Mouse (Mus musculus): ENCODE measurements around the gene Ift22. TPM values are rescaled to one million over a fixed set of nuclear protein-coding genes. Genes with fewer than 3 reads are reported as not detected.

Ift22 gene
- polyA plus RNA-seq, 1 experiment from 2014 or later = 125 TPM

DNA sequence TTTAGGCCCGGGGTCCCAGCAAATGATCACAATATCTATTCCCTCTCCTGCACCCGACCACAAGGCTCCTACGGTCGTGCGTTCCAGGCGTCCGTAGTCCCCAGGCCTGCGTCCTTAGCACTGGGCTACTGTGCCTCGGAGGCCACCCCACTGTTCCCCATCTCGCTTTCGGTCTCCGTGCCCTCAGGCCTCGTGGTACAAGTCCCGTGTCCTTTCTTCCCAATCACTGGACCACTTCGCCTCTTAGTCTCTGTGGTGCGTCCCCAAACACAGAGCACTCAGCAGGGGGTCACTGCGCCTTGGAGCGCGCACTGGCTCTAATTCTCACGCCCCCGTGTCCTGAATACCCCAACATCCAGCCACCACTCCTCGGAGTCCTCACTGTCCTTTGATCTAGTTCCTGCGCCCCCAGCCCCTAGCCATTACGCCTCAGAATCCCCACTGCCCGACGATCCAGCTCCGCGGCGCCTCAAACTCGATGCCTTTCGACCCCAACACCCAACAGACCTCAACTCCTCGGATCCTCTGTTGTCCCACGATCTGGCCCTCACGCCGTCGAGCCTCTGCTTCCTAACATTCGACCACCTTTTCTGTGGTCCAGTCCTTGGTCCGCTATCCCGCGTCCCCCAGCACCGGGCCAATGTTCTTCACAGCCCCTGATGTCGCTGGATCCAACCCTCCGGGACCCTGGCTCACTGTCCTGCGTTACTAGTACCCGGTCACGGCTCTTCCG, 25.7 kb upstream of the Ift22 start:
- H3K9me3 ChIP-seq = no peaks in the 10 kb centered on the region
- H3K4me3 ChIP-seq = peak overlapping the region; percentile 53
- H3K36me3 ChIP-seq (replicated peaks) = no peaks in the 10 kb centered on the region
- peak; percentile 37 for ATAC-seq (replicated peaks)
- H3K27ac ChIP-seq = no peak overlapping the region
- peaks cover 18% of the 10 kb centered on the region for H3K4me1 ChIP-seq
- peak overlapping the region; percentile 50 for H3K9ac ChIP-seq
- H3K27me3 ChIP-seq (replicated peaks) = peaks cover 33% of the 10 kb centered on the region
- WGBS = 1% methylated on average over 47 of the region's 47 CpGs
- peak overlapping the region; percentile 63 for H3K4me2 ChIP-seq

DNA sequence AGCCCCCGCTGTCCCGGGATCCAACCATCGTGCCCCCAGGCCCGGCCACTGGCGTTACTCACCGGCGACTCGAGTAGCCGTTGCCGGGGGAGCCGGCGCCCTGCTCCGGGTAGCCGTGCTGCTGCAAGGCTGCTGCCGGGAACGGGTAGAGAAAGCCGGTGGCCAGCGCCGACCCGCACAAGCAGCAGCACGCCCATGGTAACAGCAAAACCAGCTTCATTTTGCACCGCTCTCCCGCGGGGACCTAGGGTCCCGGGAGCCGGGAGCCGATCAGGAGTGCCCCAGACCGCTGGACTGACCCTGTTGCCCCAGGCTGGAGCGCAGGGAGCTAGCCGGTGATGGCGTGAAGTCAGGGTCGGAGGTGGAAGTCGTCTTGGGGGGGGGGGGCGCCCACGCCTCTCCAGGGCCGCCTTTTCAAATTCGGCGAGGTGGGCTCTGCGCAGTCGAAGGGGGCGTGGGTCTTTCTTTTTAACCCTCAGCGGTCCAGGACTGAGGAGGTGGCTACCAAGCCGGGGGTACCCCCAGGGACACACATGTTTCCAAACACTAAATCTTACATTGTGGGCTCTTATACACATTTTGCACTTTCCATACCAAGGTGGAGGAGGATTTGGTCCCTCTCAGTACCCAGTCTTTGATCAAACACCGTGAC, 25.0 kb upstream of the Ift22 start, which contains the start of gene Col26a1:
Col26a1 (minus strand) TSS at position 422 of the 652 bp plus-strand sequence.
- under 1% methylated on average over 43 of the region's 44 CpGs for WGBS
- Histone ChIP-seq H3K27me3 (replicated peaks) (peaks cover 33% of the 10 kb centered on the region), H3K4me3 (peak within 1 kb of the TSS; percentile 53), H3K36me3 (replicated peaks) (no peaks in the 10 kb centered on the region), H3K9ac (peak within 1 kb of the TSS; percentile 50), H3K4me2 (peak within 1 kb of the TSS; percentile 63), H3K4me1 (peaks cover 18% of the 10 kb centered on the region), H3K9me3 (no peaks in the 10 kb centered on the region), H3K27ac (no peak within 1 kb of the TSS)
- ATAC-seq (replicated peaks) = peak; percentile 54

DNA sequence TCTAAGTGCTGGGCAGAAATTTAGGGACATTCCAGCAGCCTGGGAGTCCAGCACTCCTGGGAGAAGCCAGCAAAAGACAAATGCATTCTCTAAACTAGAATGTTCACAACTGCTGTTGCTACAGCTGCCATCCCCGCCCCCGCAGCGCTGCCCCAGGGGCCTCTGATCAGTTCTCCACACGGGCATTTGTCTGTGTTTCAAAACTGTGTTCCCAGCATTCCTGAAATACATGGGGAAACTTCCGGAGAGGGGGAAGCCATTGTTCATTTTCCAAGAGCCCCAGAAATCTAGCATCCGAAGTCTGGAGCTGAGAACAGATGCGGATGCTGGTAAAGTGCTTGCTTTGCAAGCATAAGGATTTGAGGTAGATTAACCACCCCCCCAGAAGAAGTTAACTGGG, 21.0 kb upstream of the Ift22 start:
- H3K36me3 ChIP-seq (replicated peaks) = no peaks in the 10 kb centered on the region
- no peak overlapping the region for H3K9ac ChIP-seq
- H3K27me3 ChIP-seq (replicated peaks) = peaks cover 22% of the 10 kb centered on the region
- no peak overlapping the region for H3K4me3 ChIP-seq
- H3K9me3 ChIP-seq = no peaks in the 10 kb centered on the region
- H3K27ac ChIP-seq = no peak overlapping the region
- ATAC-seq (replicated peaks) = no peak
- 38% methylated on average over 7 of the region's 7 CpGs for WGBS
- H3K4me1 ChIP-seq = peaks cover 12% of the 10 kb centered on the region
- H3K4me2 ChIP-seq = no peak overlapping the region

DNA sequence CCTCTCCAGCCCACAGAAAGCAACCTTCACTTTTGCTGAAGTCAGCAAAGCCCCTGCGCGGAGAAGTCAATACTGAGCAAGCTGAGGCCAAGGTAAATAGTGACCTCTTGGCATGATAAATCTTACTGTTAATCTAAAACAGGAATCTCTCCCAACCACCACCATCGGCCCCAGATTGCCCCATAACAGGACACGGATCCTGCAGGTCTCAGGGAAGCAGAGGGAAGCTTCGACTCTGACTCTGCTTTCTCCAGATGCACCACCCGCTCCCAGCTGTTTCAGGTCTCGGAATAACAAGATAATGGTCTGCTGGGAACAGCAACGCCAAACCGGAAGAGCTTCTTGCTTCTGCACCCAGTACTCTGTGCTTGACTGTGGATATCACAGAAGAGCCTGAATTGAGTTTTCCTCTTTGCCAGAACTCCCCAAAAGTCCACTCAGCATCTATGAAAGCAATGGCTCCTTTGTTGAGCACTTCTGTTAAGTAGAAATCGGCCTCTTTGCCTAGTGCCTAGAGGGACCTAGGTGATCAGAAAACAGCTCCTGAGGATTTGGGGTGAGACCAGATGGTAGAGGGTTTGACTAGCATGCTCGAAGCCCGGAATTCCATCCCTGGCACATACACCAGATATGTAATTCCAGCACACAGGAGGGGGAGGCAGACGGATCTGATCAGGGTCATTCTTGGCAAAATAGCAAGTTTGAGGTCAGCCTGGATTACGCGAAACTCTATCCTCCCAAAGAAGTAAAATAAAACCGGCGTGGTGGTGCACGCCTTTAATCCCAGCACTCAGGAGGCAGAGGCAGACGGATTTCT, 19.2 kb upstream of the Ift22 start:
- peaks cover 7% of the 10 kb centered on the region for H3K27me3 ChIP-seq (replicated peaks)
- ATAC-seq (replicated peaks) = no peak
- no peak overlapping the region; the same call in 1 of the 2 replicates for H3K9ac ChIP-seq
- H3K4me3 ChIP-seq = no peak overlapping the region
- no peaks in the 10 kb centered on the region for H3K9me3 ChIP-seq
- 71% methylated on average over 19 of the region's 19 CpGs for WGBS
- H3K4me2 ChIP-seq = no peak overlapping the region
- no peak overlapping the region for H3K27ac ChIP-seq
- H3K36me3 ChIP-seq (replicated peaks) = no peaks in the 10 kb centered on the region
- H3K4me1 ChIP-seq = no peaks in the 10 kb centered on the region

DNA sequence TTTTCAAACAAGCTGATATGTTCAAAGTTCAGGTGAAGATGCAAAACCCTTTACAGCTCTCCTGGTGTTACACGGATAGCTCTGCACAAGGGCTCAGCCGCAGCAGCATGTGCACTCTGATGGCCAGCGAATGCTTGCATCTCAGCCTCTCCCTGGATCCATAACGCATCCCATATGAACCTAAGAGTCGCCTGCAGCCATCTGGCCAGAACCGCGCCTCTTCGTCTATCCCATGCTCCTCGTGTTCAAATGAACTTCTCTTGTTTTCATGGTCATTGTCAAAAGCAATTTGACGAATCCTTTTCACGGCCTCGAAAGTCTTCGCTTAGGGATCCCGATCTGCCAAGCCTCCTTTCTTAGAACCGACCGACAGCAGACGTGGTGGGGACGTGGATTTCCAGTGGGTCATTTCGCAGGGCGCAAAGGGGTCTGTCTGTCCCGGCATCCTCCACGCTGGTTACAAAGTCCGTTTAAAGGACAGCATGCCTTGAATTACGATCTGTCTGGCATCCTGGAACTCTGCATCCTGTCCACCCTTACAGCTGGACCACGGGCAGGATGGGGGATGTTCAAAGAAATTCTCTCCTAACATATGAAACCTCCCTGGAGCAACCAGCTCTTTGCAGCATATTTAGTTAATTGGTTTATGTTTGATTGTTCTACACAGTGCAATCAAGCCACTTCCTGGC, 13.0 kb upstream of the Ift22 start:
- no peak overlapping the region for H3K4me2 ChIP-seq
- H3K36me3 ChIP-seq (replicated peaks) = no peaks in the 10 kb centered on the region
- no peak overlapping the region for H3K27ac ChIP-seq
- no peak overlapping the region for H3K9ac ChIP-seq
- no peak for ATAC-seq (replicated peaks)
- H3K27me3 ChIP-seq (replicated peaks) = no peaks in the 10 kb centered on the region
- no peaks in the 10 kb centered on the region for H3K9me3 ChIP-seq
- WGBS = 72% methylated on average over 25 of the region's 25 CpGs
- no peak overlapping the region for H3K4me3 ChIP-seq
- no peaks in the 10 kb centered on the region for H3K4me1 ChIP-seq

DNA sequence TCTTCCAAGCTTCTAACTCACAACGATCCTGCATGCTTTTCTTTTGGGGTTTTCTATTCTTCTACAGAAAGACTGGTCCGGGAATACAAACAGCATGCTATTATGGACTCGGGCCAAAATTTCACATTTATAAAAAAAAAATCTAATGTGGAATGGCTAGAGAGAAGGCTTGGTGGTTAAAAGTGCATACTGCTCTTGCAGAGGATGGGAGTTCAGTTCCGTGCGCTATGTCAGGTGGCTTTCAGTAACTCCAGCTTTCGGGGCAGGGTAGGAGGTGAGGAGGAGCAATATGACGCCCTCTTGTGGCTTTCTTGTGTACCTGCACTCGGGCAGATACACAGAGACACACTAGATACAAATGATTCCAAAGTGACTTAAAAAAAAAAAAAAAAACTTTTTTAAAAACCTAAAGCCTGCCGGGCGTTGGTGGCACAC, 12.4 kb upstream of the Ift22 start:
- Histone ChIP-seq H3K4me1 (no peaks in the 10 kb centered on the region), H3K27ac (no peak overlapping the region), H3K9me3 (no peaks in the 10 kb centered on the region), H3K27me3 (replicated peaks) (no peaks in the 10 kb centered on the region), H3K36me3 (replicated peaks) (no peaks in the 10 kb centered on the region), H3K4me3 (no peak overlapping the region), H3K4me2 (no peak overlapping the region), H3K9ac (no peak overlapping the region)
- ATAC-seq (replicated peaks) = no peak
- 59% methylated on average over 10 of the region's 10 CpGs for WGBS

DNA sequence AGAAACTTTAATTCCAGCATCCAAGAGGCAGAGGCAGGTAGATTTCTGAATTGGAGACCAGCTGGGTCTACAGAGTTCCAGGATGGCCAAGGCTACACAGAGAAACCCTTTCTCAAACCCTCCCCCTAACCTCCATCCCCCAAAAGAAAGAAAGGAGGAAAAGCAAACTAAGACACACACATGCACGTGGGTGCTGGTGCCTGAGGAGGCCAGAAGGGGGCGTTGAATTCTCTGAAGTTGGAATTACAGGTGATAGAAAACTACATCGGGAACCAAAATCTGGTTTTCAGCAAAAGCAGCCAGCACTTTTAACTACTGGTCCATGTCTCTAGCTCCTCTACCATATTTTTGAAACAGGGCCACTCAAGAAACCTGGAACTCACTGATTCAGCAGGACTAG, 3.3 kb upstream of the Ift22 start:
- Histone ChIP-seq H3K27me3 (replicated peaks) (no peaks in the 10 kb centered on the region), H3K4me1 (peaks cover 16% of the 10 kb centered on the region), H3K36me3 (replicated peaks) (no peaks in the 10 kb centered on the region), H3K9me3 (no peaks in the 10 kb centered on the region), H3K27ac (no peak overlapping the region), H3K4me2 (no peak overlapping the region), H3K4me3 (no peak overlapping the region), H3K9ac (no peak overlapping the region)
- 64% methylated on average over 3 of the region's 3 CpGs for WGBS
- ATAC-seq (replicated peaks) = no peak

DNA sequence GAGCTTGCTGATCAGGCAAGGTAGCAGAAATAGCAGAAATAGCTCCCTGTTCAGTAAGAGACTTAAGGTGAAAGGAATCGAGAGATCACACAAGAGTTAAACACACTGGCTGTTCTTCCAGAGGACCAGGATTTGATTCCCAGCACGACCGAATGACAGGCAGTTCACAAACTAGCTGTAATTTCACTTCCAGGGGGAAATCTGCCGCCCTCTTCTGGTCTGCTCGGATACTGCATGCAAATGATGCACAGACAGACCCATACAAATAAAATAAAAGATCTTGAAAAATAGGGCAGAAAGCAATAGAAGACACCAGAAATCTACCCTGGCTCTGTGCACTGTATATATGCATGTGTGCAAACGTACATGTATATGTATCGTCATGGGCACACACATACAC, 2.3 kb upstream of the Ift22 start:
- H3K4me1 ChIP-seq = peaks cover 16% of the 10 kb centered on the region
- no peak for ATAC-seq (replicated peaks)
- WGBS = 54% methylated on average over 7 of the region's 7 CpGs
- no peaks in the 10 kb centered on the region for H3K36me3 ChIP-seq (replicated peaks)
- H3K9ac ChIP-seq = no peak overlapping the region
- H3K27me3 ChIP-seq (replicated peaks) = no peaks in the 10 kb centered on the region
- no peak overlapping the region for H3K4me2 ChIP-seq
- H3K4me3 ChIP-seq = no peak overlapping the region
- no peaks in the 10 kb centered on the region for H3K9me3 ChIP-seq
- H3K27ac ChIP-seq = no peak overlapping the region

DNA sequence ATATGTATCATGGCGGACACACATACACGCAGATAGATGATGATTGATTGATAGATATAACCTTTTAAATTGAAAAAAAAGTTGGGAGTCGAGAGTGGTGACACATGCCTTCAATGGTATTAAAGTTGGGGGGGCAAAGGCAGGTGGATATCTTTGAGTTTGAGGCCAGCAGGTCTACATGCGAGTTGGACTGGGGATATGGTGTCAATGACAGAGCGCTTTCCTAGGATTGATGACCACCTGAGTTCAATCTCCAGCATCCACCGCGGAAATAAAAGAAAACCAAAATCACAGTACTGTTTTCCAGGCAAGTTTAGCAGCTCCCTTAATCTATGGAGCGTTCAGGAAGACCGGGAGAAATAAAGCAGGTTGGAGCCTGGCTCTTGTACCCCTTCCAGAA, 363 bp upstream of the Ift22 start:
- H3K9me3 ChIP-seq = no peaks in the 10 kb centered on the region
- H3K27ac ChIP-seq = peak overlapping the region; percentile 66; the same call in 1 of the 2 replicates
- H3K4me3 ChIP-seq = peak overlapping the region; percentile 84
- ATAC-seq (replicated peaks) = peak; percentile 40
- no peaks in the 10 kb centered on the region for H3K27me3 ChIP-seq (replicated peaks)
- peak overlapping the region; percentile 33; the same call in 1 of the 2 replicates for H3K9ac ChIP-seq
- 46% methylated on average over 9 of the region's 9 CpGs for WGBS
- H3K36me3 ChIP-seq (replicated peaks) = peaks cover 8% of the 10 kb centered on the region; the same call in 1 of the 2 replicates
- peaks cover 16% of the 10 kb centered on the region for H3K4me1 ChIP-seq
- peak overlapping the region; percentile 58 for H3K4me2 ChIP-seq

DNA sequence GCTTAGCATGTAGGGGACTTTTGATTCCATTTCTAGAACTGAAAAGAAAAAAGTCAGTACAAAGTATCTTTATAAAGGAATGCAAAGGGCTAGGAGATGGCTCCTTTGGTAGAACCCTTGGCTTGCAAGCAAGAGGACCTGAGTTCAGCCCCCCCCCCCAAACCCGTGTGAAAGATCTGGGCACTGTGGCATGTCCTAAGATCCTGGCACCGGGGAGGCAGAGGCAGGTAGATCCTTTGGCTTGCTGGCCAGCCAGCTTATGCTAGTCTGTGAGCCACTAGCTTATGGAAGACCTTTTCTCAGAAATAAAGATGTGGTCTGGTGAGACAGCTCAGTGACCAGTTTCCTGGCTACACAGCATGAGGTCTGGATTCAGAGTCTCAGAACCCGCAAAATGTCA, 6.2 kb downstream of the Ift22 start:
- Histone ChIP-seq H3K27me3 (replicated peaks) (no peaks in the 10 kb centered on the region), H3K9ac (no peak overlapping the region), H3K4me2 (no peak overlapping the region), H3K9me3 (no peaks in the 10 kb centered on the region), H3K36me3 (replicated peaks) (peaks cover 14% of the 10 kb centered on the region; the same call in 1 of the 2 replicates), H3K4me3 (no peak overlapping the region), H3K27ac (no peak overlapping the region), H3K4me1 (peaks cover 3% of the 10 kb centered on the region)
- ATAC-seq (replicated peaks) = no peak
- WGBS = 76% methylated on average over 3 of the region's 3 CpGs

DNA sequence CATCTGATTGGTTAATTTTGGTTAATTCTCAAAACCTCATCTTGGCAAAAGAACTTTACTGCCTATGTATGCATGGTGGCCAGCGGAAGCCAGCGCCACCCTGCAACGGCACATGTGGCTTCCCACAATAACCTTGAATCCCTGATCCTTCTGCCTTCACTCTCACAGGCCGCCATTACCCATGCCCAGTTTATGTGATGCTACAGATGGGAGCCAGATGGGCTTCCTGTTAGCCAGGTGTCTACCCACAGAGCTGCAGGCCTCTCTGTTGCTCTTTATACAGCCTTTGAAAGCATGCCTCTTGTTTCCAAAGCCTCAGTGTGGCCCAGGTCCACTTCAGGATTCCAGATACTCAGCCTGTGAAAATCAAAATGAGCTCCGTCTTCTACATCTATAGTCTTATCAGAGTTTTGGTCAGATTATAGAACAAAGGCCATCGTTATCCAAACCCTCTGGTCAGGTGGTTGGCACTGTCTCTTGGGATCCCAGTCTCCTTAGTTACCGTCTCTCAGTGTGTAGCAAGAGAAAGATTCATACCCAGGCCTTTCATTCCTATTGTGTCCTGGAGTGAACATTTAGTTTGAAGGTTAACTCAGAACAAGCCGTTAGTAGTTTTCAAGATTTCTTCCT, 9.8 kb downstream of the Ift22 start:
- Histone ChIP-seq H3K9ac (no peak overlapping the region), H3K27ac (no peak overlapping the region), H3K4me3 (no peak overlapping the region), H3K27me3 (replicated peaks) (no peaks in the 10 kb centered on the region), H3K36me3 (replicated peaks) (peaks cover 6% of the 10 kb centered on the region; the same call in 1 of the 2 replicates), H3K4me1 (peaks cover 5% of the 10 kb centered on the region), H3K4me2 (no peak overlapping the region), H3K9me3 (no peaks in the 10 kb centered on the region)
- ATAC-seq (replicated peaks) = no peak
- 94% methylated on average over 8 of the region's 8 CpGs for WGBS
